Mouse (Mus musculus) intestine, embryonic 15.5 days (tissue): ENCODE data around the gene Wars. TPM values are rescaled to one million over a fixed set of nuclear protein-coding genes. Genes with fewer than 3 reads are reported as not detected.

Experiments used
- ATAC-seq: fragments of 200-750 bp; cut with Nextera tagmentation; 2 replicates; pipeline ENCODE4 v1.8.0; 2017; ENCODE audit warnings: moderate TSS enrichment, moderate library complexity
- H3K27ac ChIP-seq: fragments of 300-500 bp; sonication (generic); 2 replicates; pipeline ENCODE4 v1.5.1; 2015; ENCODE audit warnings: mild to moderate bottlenecking, inconsistent platforms
- H3K27me3 ChIP-seq: fragments of 300-500 bp; sonication (generic); replicated peaks from 2 replicates; pipeline ENCODE4 v1.6.1; 2015; ENCODE audit warnings: inconsistent platforms
- H3K36me3 ChIP-seq: fragments of 300-500 bp; sonication (generic); 2 replicates; pipeline ENCODE4 v1.6.1; 2015; ENCODE audit warnings: inconsistent platforms
- H3K4me1 ChIP-seq: fragments of 300-500 bp; sonication (generic); replicated peaks from 2 replicates; pipeline ENCODE4 v1.6.1; 2015; ENCODE audit warnings: inconsistent platforms
- H3K4me2 ChIP-seq: fragments of 300-500 bp; sonication (generic); replicated peaks from 2 replicates; pipeline ENCODE4 v1.6.1; 2015; ENCODE audit warnings: mild to moderate bottlenecking, inconsistent platforms
- H3K4me3 ChIP-seq: fragments of 300-500 bp; sonication (generic); replicated peaks from 2 replicates; pipeline ENCODE4 v1.5.1; 2015; ENCODE audit warnings: inconsistent platforms
- H3K9ac ChIP-seq: fragments of 300-500 bp; sonication (generic); 2 replicates; pipeline ENCODE4 v1.6.1; 2015; ENCODE audit warnings: inconsistent platforms
- H3K9me3 ChIP-seq: fragments of 300-500 bp; sonication (generic); 2 replicates; pipeline ENCODE4 v1.6.1; 2016; ENCODE audit warnings: inconsistent platforms
- WGBS: fragments of 180-500 bp; shearing (Covaris S2); methylation state at CpG from one replicate; pipeline ENCODE4 v1.1.7; 2015; 5-methylcytosine and 5-hydroxymethylcytosine counted together
- microRNA counts: library from miRNA; unstranded; fragments of <30 nt; microRNA quantifications from one replicate; lab custom pipeline; 2016
- polyA plus RNA-seq: library from polyadenylated mRNA; unstranded; fragments of >200 nt; fragmentation: Nextera tagmentation; extraction: Ambion mirVana; gene quantifications from 2 replicates; pipeline ENCODE4 v1.2.1, GENCODE M21; 2015

The Wars gene
- polyA plus RNA-seq, 1 experiment from 2014 or later, result 81.9 TPM

DNA sequence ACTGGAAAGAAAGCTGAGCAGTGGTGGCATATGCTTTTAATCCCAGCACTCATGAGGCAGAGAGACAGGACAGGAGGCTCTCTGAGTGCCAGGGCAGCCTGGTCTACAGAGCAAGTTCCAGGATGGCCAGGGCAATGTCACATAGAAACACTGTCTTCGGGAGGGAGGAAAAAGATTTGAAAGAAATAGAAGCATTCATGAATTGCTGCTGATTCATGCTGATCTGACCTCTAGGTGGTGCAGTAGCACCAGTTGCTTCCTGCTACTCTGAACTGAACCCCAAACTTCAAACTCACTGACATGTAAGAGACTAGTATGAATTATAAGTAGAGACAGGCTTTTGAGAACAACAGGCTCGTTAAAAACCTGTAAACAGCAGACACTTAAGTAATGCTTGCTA lies 82.8 kb downstream of the Wars start:
- H3K27me3 ChIP-seq, result no peaks in the 10 kb centered on the region
- H3K27ac ChIP-seq, result no peak overlapping the region
- no peaks in the 10 kb centered on the region for H3K9me3 ChIP-seq
- no peak overlapping the region for H3K4me2 ChIP-seq
- H3K4me1 ChIP-seq, result no peaks in the 10 kb centered on the region
- no peak overlapping the region for H3K4me3 ChIP-seq
- H3K9ac ChIP-seq, result no peak overlapping the region
- 0 out of 2 replicates have a peak, but pooled peaks cover 9% of the 10 kb centered on the region for H3K36me3 ChIP-seq
- WGBS, result 46% methylated on average over 2 of the region's 2 CpGs
- no peak for ATAC-seq

DNA sequence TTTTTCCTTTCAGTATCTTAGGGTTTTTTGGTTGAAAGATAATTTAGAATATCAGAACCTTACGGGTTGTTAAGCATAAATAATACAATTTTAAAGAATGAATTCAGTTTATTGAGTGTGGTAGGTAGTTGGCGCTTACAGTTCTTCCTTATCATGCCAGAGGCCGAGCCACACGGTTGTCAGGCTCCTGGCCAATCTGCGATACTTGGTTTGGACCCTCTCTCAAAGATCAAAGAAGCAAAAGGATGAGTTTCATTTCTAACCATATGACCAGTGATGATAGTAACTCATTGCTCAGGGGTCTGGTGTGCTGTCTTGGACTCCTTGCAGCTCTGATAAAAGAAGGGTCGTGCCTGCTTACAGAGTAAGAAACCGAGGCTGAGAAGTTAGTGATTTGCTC lies 83.7 kb downstream of the Wars start:
- H3K27me3 ChIP-seq, result no peaks in the 10 kb centered on the region
- H3K4me3 ChIP-seq, result no peak overlapping the region
- 72% methylated on average over 7 of the region's 7 CpGs for WGBS
- 0 out of 2 replicates have a peak, but pooled peaks cover 9% of the 10 kb centered on the region for H3K36me3 ChIP-seq
- no peak overlapping the region for H3K4me2 ChIP-seq
- H3K9ac ChIP-seq, result no peak overlapping the region
- H3K4me1 ChIP-seq, result no peaks in the 10 kb centered on the region
- no peak for ATAC-seq
- H3K9me3 ChIP-seq, result no peaks in the 10 kb centered on the region
- no peak overlapping the region for H3K27ac ChIP-seq

MicroRNA genes within 50 kb of the gene (microRNA counts, 519-probe panel; counts per million panel counts)
- 97.1 counts per million, percentile 29 among the panel's probes with 10 or more counts for microRNA mmu-miR-345-3p (lab: Ali Mortazavi, UCI)
- 2,401 counts per million, percentile 62 among the panel's probes with 10 or more counts for microRNA mmu-miR-345-5p (lab: Ali Mortazavi, UCI)

Other genes with a start within 250 kb of the Wars start
- 88.3 and 109 TPM in 2 replicates for gene Degs2, start 191.9 kb downstream of the Wars start, polyA plus RNA-seq
- gene Yy1, start 101.2 kb downstream of the Wars start, polyA plus RNA-seq, result 15.3 and 15.7 TPM in 2 replicates
- 5.5 and 6.3 TPM in 2 replicates for gene Slc25a29, start 58.3 kb downstream of the Wars start, polyA plus RNA-seq
- 7.3 and 10.1 TPM in 2 replicates for gene Slc25a47, start 58.1 kb downstream of the Wars start, polyA plus RNA-seq
- 5.7 and 8.3 TPM in 2 replicates for gene Wdr25, start 543 bp downstream of the Wars start, polyA plus RNA-seq
- gene Begain, start 174.0 kb upstream of the Wars start, polyA plus RNA-seq, result 5.8 and 5.9 TPM in 2 replicates